Mouse (Mus musculus) embryonic facial prominence, embryonic 14.5 days (tissue): ENCODE measurements around the gene Nrl. TPM values are rescaled to one million over a fixed set of nuclear protein-coding genes. Genes with fewer than 3 reads are reported as not detected.

ENCODE experiments used
- ATAC-seq: fragments of 200-750 bp; cut with Nextera tagmentation; 2 replicates; pipeline ENCODE4 v1.8.0; 2017; ENCODE audit warnings: low read depth, moderate number of reproducible peaks, moderate TSS enrichment
- DNase-seq: peaks from one replicate; pipeline ENCODE4 v3.0.0-alpha.2; 2015; ENCODE audit warnings: low spot score
- H3K27ac ChIP-seq: fragments of 300-500 bp; sonication (generic); replicated peaks from 2 replicates; pipeline ENCODE4 v1.5.1; 2014; ENCODE audit warnings: low read depth, mild to moderate bottlenecking, low read length, moderate library complexity
- H3K27me3 ChIP-seq: fragments of 300-500 bp; sonication (generic); replicated peaks from 2 replicates; pipeline ENCODE4 v1.6.1; 2014; ENCODE audit warnings: low read length; ENCODE audit not compliant: control insufficient read depth, insufficient read depth
- H3K36me3 ChIP-seq: fragments of 300-500 bp; sonication (generic); 2 replicates; pipeline ENCODE4 v1.6.1; 2014; ENCODE audit warnings: low read length, mixed read lengths; ENCODE audit not compliant: control insufficient read depth, insufficient read depth
- H3K4me1 ChIP-seq: fragments of 300-500 bp; sonication (generic); 2 replicates; pipeline ENCODE4 v1.6.1; 2014; ENCODE audit warnings: antibody characterized with exemption, low read length; ENCODE audit not compliant: control insufficient read depth, insufficient read depth
- H3K4me2 ChIP-seq: fragments of 300-500 bp; sonication (generic); 2 replicates; pipeline ENCODE4 v1.6.1; 2014; ENCODE audit warnings: low read depth, mild to moderate bottlenecking, low read length, moderate library complexity, mixed read lengths
- H3K4me3 ChIP-seq: fragments of 300-500 bp; sonication (generic); 2 replicates; pipeline ENCODE4 v1.5.1; 2014; ENCODE audit warnings: low read depth, mild to moderate bottlenecking, low read length
- H3K9ac ChIP-seq: fragments of 300-500 bp; sonication (generic); 2 replicates; pipeline ENCODE4 v1.6.1; 2014; ENCODE audit warnings: low read depth, mild to moderate bottlenecking, low read length, moderate library complexity, mixed read lengths
- H3K9me3 ChIP-seq: fragments of 300-500 bp; sonication (generic); 2 replicates; pipeline ENCODE4 v1.6.1; 2016; ENCODE audit warnings: low read length; ENCODE audit not compliant: control insufficient read depth
- WGBS: fragments of 180-500 bp; shearing (Covaris S2); extraction: QIAGEN DNeasy Blood & Tissue Kit; methylation state at CpG from one replicate; pipeline ENCODE4 v1.1.7; 2014; 5-methylcytosine and 5-hydroxymethylcytosine counted together
- polyA plus RNA-seq: library from polyadenylated mRNA; unstranded; fragments of >200 nt; fragmentation: Nextera tagmentation; extraction: Ambion mirVana; gene quantifications from 2 replicates; pipeline ENCODE4 v1.2.1, GENCODE M21; 2014

Gene Nrl
- polyA plus RNA-seq, 1 experiment from 2014 or later: not detected

DNA sequence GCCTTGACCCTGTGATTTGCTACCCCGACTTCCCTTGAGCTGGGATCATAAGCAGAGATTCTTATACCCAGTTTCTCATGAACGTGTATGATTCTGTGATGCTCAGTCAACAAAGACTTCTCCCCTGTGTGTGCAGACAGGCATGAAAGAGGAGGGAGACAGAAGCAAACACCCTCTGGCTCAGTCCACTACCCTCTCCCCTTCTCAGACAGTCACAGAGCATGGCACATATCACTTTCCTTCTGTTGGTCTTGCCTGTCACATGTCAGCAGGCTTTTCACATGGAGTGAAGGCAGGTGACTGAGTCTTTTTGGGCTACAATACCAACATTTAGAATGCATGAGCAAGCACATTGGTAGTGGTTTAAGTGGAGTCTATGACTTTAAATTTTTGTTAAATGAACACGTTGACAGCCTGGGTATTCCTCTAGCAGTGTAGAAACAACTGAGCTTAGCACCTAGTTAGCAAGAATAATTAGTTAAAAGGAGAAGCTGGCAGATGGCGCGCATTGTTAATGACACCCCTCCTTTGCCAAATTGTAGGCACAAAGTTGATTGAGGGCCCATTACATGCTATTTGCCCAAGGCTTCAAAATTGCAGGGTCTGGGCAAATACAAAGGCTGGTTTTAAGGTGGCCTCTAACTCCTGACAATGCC lies 40.2 kb downstream of the Nrl start:
- H3K27me3 ChIP-seq: no peaks in the 10 kb centered on the region
- no peak for ATAC-seq
- no peak overlapping the region for H3K27ac ChIP-seq
- WGBS: 78% methylated on average over 5 of the region's 5 CpGs
- no peaks in the 10 kb centered on the region; the same call in 1 of the 2 replicates for H3K4me1 ChIP-seq
- H3K4me3 ChIP-seq: no peak overlapping the region
- H3K4me2 ChIP-seq: no peak overlapping the region
- no peak overlapping the region for H3K9ac ChIP-seq
- no peaks in the 10 kb centered on the region for H3K9me3 ChIP-seq
- H3K36me3 ChIP-seq: peaks cover 18% of the 10 kb centered on the region; the same call in 1 of the 2 replicates
- no peak for DNase-seq

GRCm38 (mm10) chr14:55479629-55480028 lies 45.2 kb downstream of the Nrl start:
- ATAC-seq (no peak), DNase-seq (no peak)
- Histone ChIP-seq H3K27me3 (no peaks in the 10 kb centered on the region), H3K9me3 (no peaks in the 10 kb centered on the region), H3K9ac (no peak overlapping the region), H3K27ac (no peak overlapping the region), H3K4me2 (peak overlapping the region; percentile 69), H3K4me1 (no peaks in the 10 kb centered on the region; the same call in 1 of the 2 replicates), H3K36me3 (peaks cover 17% of the 10 kb centered on the region; the same call in 1 of the 2 replicates), H3K4me3 (0 out of 2 replicates have a peak overlapping the region, but pooled peaks have one; percentile 71)
- WGBS: 90% methylated on average over 10 of the region's 10 CpGs

- peak within 1 kb of the TSS; percentile 71 for H3K4me3 ChIP-seq
Measured at GRCm38 (mm10) chr14:55478651-55479599, 45.9 kb downstream of the Nrl start, which contains the start of gene Dhrs4. Gene Dhrs4 (plus strand): TSS chr14:55478758.

DNA sequence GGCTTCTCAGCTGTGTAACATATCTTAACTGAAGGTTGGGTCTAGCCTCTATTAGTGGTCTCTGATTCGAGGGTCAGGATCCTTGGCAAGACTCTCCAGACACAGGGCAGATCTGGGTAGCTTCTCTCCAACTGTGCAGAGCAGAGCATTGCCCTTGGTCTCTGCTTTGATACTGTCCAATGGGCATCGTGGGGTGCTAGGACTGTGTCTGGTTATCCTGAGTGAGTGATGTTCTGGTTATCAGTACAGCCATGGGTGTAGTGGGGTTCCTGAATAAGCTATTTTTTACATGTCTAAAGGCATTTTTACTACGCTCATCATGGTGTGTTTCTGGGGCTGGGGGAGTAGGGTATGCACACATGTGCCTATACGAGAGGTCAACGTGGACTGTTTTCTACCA lies 47.0 kb downstream of the Nrl start:
- WGBS: 93% methylated on average over 5 of the region's 5 CpGs
- H3K27ac ChIP-seq: no peak overlapping the region
- no peak for DNase-seq
- peak overlapping the region; percentile 69 for H3K4me2 ChIP-seq
- no peak for ATAC-seq
- no peak overlapping the region for H3K4me3 ChIP-seq
- no peaks in the 10 kb centered on the region for H3K9me3 ChIP-seq
- peaks cover 13% of the 10 kb centered on the region; the same call in 1 of the 2 replicates for H3K36me3 ChIP-seq
- H3K9ac ChIP-seq: peak overlapping the region; percentile 77; the same call in 1 of the 2 replicates
- H3K4me1 ChIP-seq: no peaks in the 10 kb centered on the region; the same call in 1 of the 2 replicates
- no peaks in the 10 kb centered on the region for H3K27me3 ChIP-seq

More at GRCm38 (mm10) chr14:55478651-55479599, 45.9 kb downstream of the Nrl start, which contains the start of gene Dhrs4:
- DNase-seq (peak; percentile 94), ATAC-seq (peak; percentile 98)
- H3K9ac ChIP-seq: peak within 1 kb of the TSS; percentile 77
- H3K9me3 ChIP-seq: no peaks in the 10 kb centered on the region
- peaks cover 13% of the 10 kb centered on the region; the same call in 1 of the 2 replicates for H3K36me3 ChIP-seq
- H3K27me3 ChIP-seq: no peaks in the 10 kb centered on the region
- peak within 1 kb of the TSS; percentile 69 for H3K4me2 ChIP-seq
- H3K4me1 ChIP-seq: no peaks in the 10 kb centered on the region; the same call in 1 of the 2 replicates
- peak within 1 kb of the TSS; percentile 86 for H3K27ac ChIP-seq
- WGBS: 1% methylated on average over 27 of the region's 38 CpGs

DNA sequence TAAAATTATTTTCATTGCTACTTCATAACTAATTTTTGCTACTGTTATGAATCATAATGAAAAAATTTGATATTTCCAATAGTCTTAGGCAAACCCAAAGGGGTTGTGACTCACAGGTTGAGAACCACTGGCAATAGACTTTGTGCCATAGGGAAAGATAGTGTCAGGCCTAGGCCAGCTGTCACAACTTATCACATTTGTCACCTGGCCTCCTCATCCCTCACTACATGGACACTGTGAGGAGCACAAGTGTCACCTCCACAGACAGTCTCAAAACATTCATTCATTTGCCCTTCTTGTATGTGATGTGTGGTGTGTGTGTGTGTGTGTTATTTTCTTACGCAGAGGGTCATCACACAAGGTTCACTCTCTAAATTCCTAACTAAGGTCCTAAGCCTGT lies 47.4 kb downstream of the Nrl start:
- Histone ChIP-seq H3K4me3 (no peak overlapping the region), H3K4me2 (no peak overlapping the region), H3K27ac (no peak overlapping the region), H3K9me3 (no peaks in the 10 kb centered on the region), H3K4me1 (no peaks in the 10 kb centered on the region; the same call in 1 of the 2 replicates), H3K9ac (no peak overlapping the region), H3K27me3 (no peaks in the 10 kb centered on the region), H3K36me3 (peaks cover 13% of the 10 kb centered on the region; the same call in 1 of the 2 replicates)
- ATAC-seq: no peak
- 100% methylated on average over 1 of the region's 1 CpGs for WGBS
- DNase-seq: no peak

DNA sequence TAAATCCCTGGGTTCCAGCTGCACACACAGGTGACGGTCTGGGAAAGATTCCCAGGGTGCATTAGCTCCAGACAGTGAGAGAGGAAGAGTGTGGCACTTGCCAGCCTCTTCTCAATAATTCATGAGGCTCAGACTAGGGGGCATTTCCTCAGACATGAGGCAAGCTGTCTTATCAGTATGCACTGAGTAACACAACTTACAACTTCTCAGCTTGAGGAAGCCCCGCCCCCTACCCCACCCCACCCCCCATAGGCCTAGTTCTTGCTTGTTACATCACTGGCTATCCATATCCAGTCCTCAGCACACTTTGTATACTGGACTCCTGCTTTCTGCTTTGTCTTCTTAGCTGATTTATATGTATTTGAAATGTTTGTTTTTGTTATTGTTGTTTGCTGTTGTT lies 49.1 kb downstream of the Nrl start:
- Histone ChIP-seq H3K36me3 (no peaks in the 10 kb centered on the region), H3K9ac (no peak overlapping the region), H3K27ac (no peak overlapping the region), H3K9me3 (no peaks in the 10 kb centered on the region), H3K4me3 (no peak overlapping the region), H3K4me2 (no peak overlapping the region), H3K4me1 (peaks cover 5% of the 10 kb centered on the region; the same call in 1 of the 2 replicates), H3K27me3 (no peaks in the 10 kb centered on the region)
- ATAC-seq (no peak), DNase-seq (no peak)
- WGBS: 47% methylated on average over 2 of the region's 2 CpGs

GRCm38 (mm10) chr14:55470806-55471205 lies 54.0 kb downstream of the Nrl start:
- Histone ChIP-seq H3K4me3 (no peak overlapping the region), H3K4me1 (peaks cover 5% of the 10 kb centered on the region; the same call in 1 of the 2 replicates), H3K27ac (no peak overlapping the region), H3K9me3 (no peaks in the 10 kb centered on the region), H3K27me3 (no peaks in the 10 kb centered on the region), H3K9ac (no peak overlapping the region), H3K4me2 (peak overlapping the region; percentile 25), H3K36me3 (no peaks in the 10 kb centered on the region)
- ATAC-seq (peak; percentile 78; the same call in 1 of the 2 replicates), DNase-seq (peak; percentile 62)
- WGBS: 4% methylated on average over 10 of the region's 10 CpGs

DNA sequence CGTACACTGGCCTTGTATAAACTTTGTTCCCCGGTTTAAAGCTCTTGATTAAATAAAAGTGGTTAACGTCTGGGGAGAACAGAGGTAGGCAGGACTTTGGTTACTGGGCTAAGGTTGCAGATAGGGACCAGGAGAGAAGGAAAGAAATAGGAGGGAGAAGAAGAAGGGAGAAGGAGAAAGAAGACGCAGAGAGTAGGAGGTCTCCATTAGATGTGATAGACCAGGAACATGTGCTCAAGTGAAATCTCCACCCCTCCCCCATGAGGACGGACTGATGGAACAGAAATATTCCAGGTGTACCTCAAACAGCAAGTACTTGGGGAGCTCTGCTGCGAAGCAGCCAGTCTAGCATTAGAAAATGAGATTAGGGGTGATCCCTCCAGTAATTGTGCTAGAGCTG lies 55.0 kb downstream of the Nrl start:
- H3K27me3 ChIP-seq: no peaks in the 10 kb centered on the region
- WGBS: 79% methylated on average over 6 of the region's 6 CpGs
- ATAC-seq (no peak), DNase-seq (no peak)
- no peak overlapping the region for H3K9ac ChIP-seq
- no peak overlapping the region for H3K4me3 ChIP-seq
- H3K4me1 ChIP-seq: peaks cover 5% of the 10 kb centered on the region; the same call in 1 of the 2 replicates
- H3K4me2 ChIP-seq: no peak overlapping the region
- H3K27ac ChIP-seq: no peak overlapping the region
- no peaks in the 10 kb centered on the region for H3K9me3 ChIP-seq
- no peaks in the 10 kb centered on the region for H3K36me3 ChIP-seq
